Mouse (Mus musculus): Measurements from ENCODE around the gene 6430531B16Rik.
A peak's percentile ranks its signal among the peaks of the same experiment; 100 is the strongest.

6430531B16Rik gene

GRCm38 (mm10) chr7:139970979-139971378 is 7.6 kb downstream of the 6430531B16Rik start:
- no peak for DNase-seq (ENCODE audit: low spot score in 2 of 2)

- DNase-seq (ENCODE audit: low spot score in 2 of 2): no peak
Measured at GRCm38 (mm10) chr7:139970216-139970919, 8.2 kb downstream of the 6430531B16Rik start.

- DNase-seq (ENCODE audit: low spot score in 2 of 2): peak; percentile 47 to 90
Measured at GRCm38 (mm10) chr7:139969348-139970130, 9.0 kb downstream of the 6430531B16Rik start.

- no peak for DNase-seq (ENCODE audit: low spot score in 2 of 2)
Measured at GRCm38 (mm10) chr7:139968428-139968827, 10.1 kb downstream of the 6430531B16Rik start.

GRCm38 (mm10) chr7:139967175-139967574 is 11.4 kb downstream of the 6430531B16Rik start:
- no peak for DNase-seq (ENCODE audit: low spot score in 2 of 2)

GRCm38 (mm10) chr7:139963814-139964213 is 14.7 kb downstream of the 6430531B16Rik start:
- DNase-seq (ENCODE audit: low spot score in 2 of 2): no peak

GRCm38 (mm10) chr7:139961141-139961540 is 17.4 kb downstream of the 6430531B16Rik start:
- no peak for DNase-seq (ENCODE audit: low spot score in 2 of 2)

- DNase-seq (ENCODE audit: low spot score in 2 of 2): no peak
Measured at GRCm38 (mm10) chr7:139957958-139958357, 20.6 kb downstream of the 6430531B16Rik start.

GRCm38 (mm10) chr7:139957437-139957836 is 21.1 kb downstream of the 6430531B16Rik start:
- no peak for DNase-seq (ENCODE audit: low spot score in 2 of 2)

GRCm38 (mm10) chr7:139956658-139957057 is 21.9 kb downstream of the 6430531B16Rik start:
- DNase-seq (ENCODE audit: low spot score in 2 of 2): no peak

GRCm38 (mm10) chr7:139955505-139955904 is 23.1 kb downstream of the 6430531B16Rik start:
- no peak for DNase-seq (ENCODE audit: low spot score in 2 of 2)

GRCm38 (mm10) chr7:139951991-139952633 is 26.4 kb downstream of the 6430531B16Rik start:
- no peak for DNase-seq (ENCODE audit: low spot score in 2 of 2)

GRCm38 (mm10) chr7:139951079-139951478 is 27.5 kb downstream of the 6430531B16Rik start:
- no peak for DNase-seq (ENCODE audit: low spot score in 2 of 2)

GRCm38 (mm10) chr7:139950283-139950971 is 28.1 kb downstream of the 6430531B16Rik start:
- no peak for DNase-seq (ENCODE audit: low spot score in 2 of 2)

GRCm38 (mm10) chr7:139949893-139950282 is 28.7 kb downstream of the 6430531B16Rik start:
- no peak for DNase-seq (ENCODE audit: low spot score in 2 of 2)

- DNase-seq (ENCODE audit: low spot score in 2 of 2): no peak
Measured at GRCm38 (mm10) chr7:139946032-139946431, 32.5 kb downstream of the 6430531B16Rik start.

- DNase-seq (ENCODE audit: low spot score in 2 of 2): no peak
Measured at GRCm38 (mm10) chr7:139945516-139945915, 33.0 kb downstream of the 6430531B16Rik start.

- DNase-seq (ENCODE audit: low spot score in 2 of 2): no peak
Measured at GRCm38 (mm10) chr7:139944291-139945240, 34.0 kb downstream of the 6430531B16Rik start.

- DNase-seq (ENCODE audit: low spot score in 2 of 2): no peak
Measured at GRCm38 (mm10) chr7:139943674-139944281, 34.8 kb downstream of the 6430531B16Rik start, which contains the start of gene Utf1. TSS of gene Utf1 (plus strand) at chr7:139943789.

Data from left cerebral cortex, adult 9 months (tissue).